10 mouse cellular contexts compared by ENCODE assay signal in the genomic region with DNA sequence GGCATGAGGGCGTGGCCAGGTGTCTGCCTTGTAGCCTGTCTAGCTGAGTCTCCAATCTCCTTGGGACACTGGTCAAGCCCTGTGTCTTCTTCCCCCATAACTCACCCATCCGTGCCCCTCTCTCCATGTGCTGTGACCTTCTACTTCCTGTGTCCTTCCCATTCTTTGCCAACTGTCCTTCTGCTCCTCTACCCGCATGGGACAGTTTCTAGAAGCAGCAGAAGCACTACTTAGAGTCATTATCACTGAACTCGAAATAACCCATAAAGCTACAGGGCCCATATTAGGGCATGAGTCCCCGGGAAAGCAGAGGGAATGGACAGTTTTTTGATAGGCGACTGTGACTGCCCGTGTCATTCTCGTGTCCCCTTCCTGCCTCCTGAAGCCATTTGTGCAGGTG.
"Had no signal": no experiment of that assay in that cellular context is flagged by ENCODE, and none has a peak within 500 bp of the region (broad histone marks: within the 10 kb centered on the region; RNA-seq: fewer than 3 reads in every experiment).

No protein-coding gene starts in this region.

- DNase-seq: kidney, postnatal 14 days; left cerebral cortex, postnatal 4 days; lung, adult 18-20 months; right cerebral cortex, adult 18-20 months; right cerebral cortex, postnatal 25 days; thymus, postnatal 36 days had no signal

- H3K4me2 ChIP-seq: limb, embryonic 13.5 days; midbrain, embryonic 12.5 days had no signal

- H3K4me3 ChIP-seq: limb, embryonic 13.5 days; midbrain, embryonic 12.5 days had no signal

- H3K9ac ChIP-seq: limb, embryonic 13.5 days; liver, embryonic 14.5 days; midbrain, embryonic 12.5 days had no signal

- H3K27ac ChIP-seq: limb, embryonic 13.5 days; liver, embryonic 14.5 days; midbrain, embryonic 12.5 days had no signal

- ATAC-seq: midbrain, embryonic 16.5 days had no signal

- H3K36me3 ChIP-seq: limb, embryonic 13.5 days; midbrain, embryonic 12.5 days had no signal

- H3K9me3 ChIP-seq: limb, embryonic 13.5 days; midbrain, embryonic 12.5 days had no signal
